Mouse (Mus musculus) ES-E14 (cell line): ENCODE results near the gene Dync2li1. TPM values are rescaled to one million over a fixed set of nuclear protein-coding genes. Genes with fewer than 3 reads are reported as not detected.

Experiments
- DNase-seq: peaks from one replicate; pipeline ENCODE4 v3.0.0-alpha.2; 2013; ENCODE audit warnings: low read depth, low spot score
- H3K27ac ChIP-seq: 2 replicates; pipeline ENCODE4 v1.5.1; 2012; ENCODE audit warnings: low read depth, mild to moderate bottlenecking, low read length, moderate library complexity, mixed read lengths; ENCODE audit not compliant: poor library complexity, insufficient read depth, severe bottlenecking
- H3K36me3 ChIP-seq: 2 replicates; pipeline ENCODE4 v1.6.1; 2012; ENCODE audit warnings: mild to moderate bottlenecking, low read length, moderate library complexity, mixed read lengths; ENCODE audit not compliant: control insufficient read depth, poor library complexity, insufficient read depth, severe bottlenecking
- H3K4me1 ChIP-seq, 2 experiments: fragments of 150-350 bp in 1 of 2; sonication (generic) in 1 of 2; 2 replicates each; pipeline ENCODE4 v1.6.1; 2012; ENCODE audit warnings: low read length in 2 of 2, mild to moderate bottlenecking in 1 of 2, mixed read lengths in 1 of 2; ENCODE audit not compliant: control insufficient read depth in 2 of 2, insufficient read depth in 2 of 2, poor library complexity in 1 of 2
- H3K4me3 ChIP-seq, 2 experiments: fragments of 150-350 bp in 1 of 2; sonication (generic) in 1 of 2; 2 replicates each; pipeline ENCODE4 v1.5.1; 2012; ENCODE audit warnings: low read length in 2 of 2, low read depth in 1 of 2, mild to moderate bottlenecking in 1 of 2, mixed read lengths in 1 of 2; ENCODE audit not compliant: insufficient read depth in 1 of 2, poor library complexity in 1 of 2, severe bottlenecking in 1 of 2
- H3K9ac ChIP-seq: 2 replicates; pipeline ENCODE4 v1.6.1; 2012; ENCODE audit warnings: low read depth, mild to moderate bottlenecking, low read length, mixed read lengths; ENCODE audit not compliant: poor library complexity, insufficient read depth, severe bottlenecking
- H3K9me3 ChIP-seq: fragments of 150-350 bp; sonication (generic); 2 replicates; pipeline ENCODE4 v1.6.1; 2012; ENCODE audit warnings: low read depth, mild to moderate bottlenecking, low read length; ENCODE audit not compliant: control insufficient read depth, insufficient read depth
- CHD2 ChIP-seq: IDR thresholded peaks from 2 replicates; pipeline ENCODE4 v1.6.1; 2014; ENCODE audit warnings: mild to moderate bottlenecking, low read depth, low read length, inconsistent platforms
- HCFC1 ChIP-seq: IDR thresholded peaks from 2 replicates; pipeline ENCODE4 v1.6.1; 2012; ENCODE audit warnings: low read length, inconsistent platforms, borderline replicate concordance; ENCODE audit not compliant: insufficient read depth
- MAFK ChIP-seq: IDR thresholded peaks from 2 replicates; pipeline ENCODE4 v1.6.1; 2014; ENCODE audit warnings: mild to moderate bottlenecking, low read depth, low read length, inconsistent platforms; ENCODE audit not compliant: insufficient read depth
- ZC3H11A ChIP-seq: IDR thresholded peaks from 2 replicates; pipeline ENCODE4 v1.6.1; 2012; ENCODE audit warnings: low read depth, mild to moderate bottlenecking, inconsistent platforms, low read length, borderline replicate concordance
- ZNF384 ChIP-seq: IDR thresholded peaks from 2 replicates; pipeline ENCODE4 v1.6.1; 2012; ENCODE audit warnings: low read depth, low read length, inconsistent platforms
- in situ Hi-C, 2 experiments: fragments of 600-800 bp; cut with MboI; formaldehyde crosslinking; loops; one replicate each; pipeline ENCODE4 v1.15.1; 2025; ENCODE audit warnings: low sequenced_read_pairs in 2 of 2, inconsistent platforms in 1 of 2; ENCODE audit not compliant: unreplicated experiment in 2 of 2
- total RNA-seq: library from RNA; depleted of rRNA; stranded (reverse); fragments of 300-350 nt; gene quantifications from 2 replicates; pipeline ENCODE4 v1.2.3, GENCODE M21; 2012

The Dync2li1 gene
- total RNA-seq, 1 experiment = 5.9 TPM

- Histone ChIP-seq H3K27ac (no peak overlapping the region), H3K4me3 (no peak overlapping the region), H3K36me3 (no peaks in the 10 kb centered on the region), H3K9ac (no peak overlapping the region), H3K4me1 (no peaks in the 10 kb centered on the region), H3K9me3 (no peaks in the 10 kb centered on the region)
- in situ Hi-C loops = no loop called here
- no peak for DNase-seq
- TF ChIP-seq ZNF384 (no peak), HCFC1 (no peak), CHD2 (no peak), MAFK (no peak), ZC3H11A (no peak)
Measured at GRCm38 (mm10) chr17:84665691-84666090, 39.4 kb downstream of the Dync2li1 start.

- TF ChIP-seq MAFK = no peak
- TF ChIP-seq ZC3H11A = no peak
- no peak for TF ChIP-seq HCFC1
- no peak for TF ChIP-seq ZNF384
- TF ChIP-seq CHD2 = no peak
- in situ Hi-C loops = no loop called here
- H3K4me1 ChIP-seq = no peaks in the 10 kb centered on the region
Measured at GRCm38 (mm10) chr17:84667848-84668247, 41.6 kb downstream of the Dync2li1 start.

GRCm38 (mm10) chr17:84672376-84673369, 46.4 kb downstream of the Dync2li1 start:
- DNase-seq = no peak
- Histone ChIP-seq H3K27ac (no peak overlapping the region), H3K4me3 (no peak overlapping the region), H3K4me1 (no peaks in the 10 kb centered on the region), H3K9me3 (no peaks in the 10 kb centered on the region), H3K9ac (no peak overlapping the region), H3K36me3 (no peaks in the 10 kb centered on the region)
- TF ChIP-seq ZNF384 (no peak), HCFC1 (no peak), MAFK (no peak), CHD2 (no peak), ZC3H11A (no peak)
- in situ Hi-C loops = no loop called here

More at GRCm38 (mm10) chr17:84667848-84668247, 41.6 kb downstream of the Dync2li1 start:
- Histone ChIP-seq H3K9me3 (no peaks in the 10 kb centered on the region), H3K9ac (no peak overlapping the region), H3K4me3 (no peak overlapping the region), H3K36me3 (no peaks in the 10 kb centered on the region), H3K27ac (no peak overlapping the region)
- no peak for DNase-seq

GRCm38 (mm10) chr17:84674048-84674447, 47.8 kb downstream of the Dync2li1 start:
- in situ Hi-C loops = no loop called here
- Histone ChIP-seq H3K4me3 (no peak overlapping the region), H3K27ac (no peak overlapping the region)

More at GRCm38 (mm10) chr17:84674048-84674447, 47.8 kb downstream of the Dync2li1 start:
- no peaks in the 10 kb centered on the region for H3K4me1 ChIP-seq
- no peak for DNase-seq
- no peak for TF ChIP-seq ZNF384
- TF ChIP-seq ZC3H11A = no peak
- no peak for TF ChIP-seq MAFK
- no peak for TF ChIP-seq CHD2
- TF ChIP-seq HCFC1 = no peak
- H3K36me3 ChIP-seq = no peaks in the 10 kb centered on the region
- H3K9me3 ChIP-seq = no peaks in the 10 kb centered on the region
- H3K9ac ChIP-seq = no peak overlapping the region
